Mouse (Mus musculus): Measurements from ENCODE around the gene Ccdc162.
"Not testable (repeated sequence)": the region's sequence is repeated elsewhere in the genome, so short reads cannot be mapped to it uniquely, and the experiment has no call there.

Ccdc162 gene

GRCm38 (mm10) chr10:41699669-41700068 is 16.8 kb downstream of the Ccdc162 start:
- DNase-seq (ENCODE audit: extremely low read depth, insufficient read length, low spot score), result no peak

- no peak for DNase-seq (ENCODE audit: extremely low read depth, insufficient read length, low spot score)
These were observed 19.4 kb downstream of the Ccdc162 start for GRCm38 (mm10) chr10:41697040-41697439.

DNA sequence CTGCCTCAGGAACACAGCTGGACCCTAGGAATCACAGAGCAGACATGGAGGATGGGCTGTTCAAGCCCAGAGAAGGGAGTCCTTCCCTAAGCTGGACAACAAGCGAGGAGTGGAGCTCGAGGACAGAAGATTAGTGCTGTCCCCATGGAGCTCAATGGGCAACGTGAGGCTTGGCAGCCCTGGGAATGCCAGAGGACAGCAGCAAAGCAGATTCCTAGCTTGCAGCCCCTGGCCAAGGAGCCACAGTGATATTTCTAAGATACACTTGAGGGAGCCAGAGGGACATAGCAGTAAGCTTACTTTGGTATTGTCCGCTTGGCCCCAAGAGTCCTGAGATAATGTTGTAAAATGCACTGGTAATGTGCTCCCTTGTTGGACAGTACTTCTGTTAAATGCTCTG is 25.5 kb downstream of the Ccdc162 start:
- DNase-seq (ENCODE audit: extremely low read depth, insufficient read length, low spot score), result no peak

DNA sequence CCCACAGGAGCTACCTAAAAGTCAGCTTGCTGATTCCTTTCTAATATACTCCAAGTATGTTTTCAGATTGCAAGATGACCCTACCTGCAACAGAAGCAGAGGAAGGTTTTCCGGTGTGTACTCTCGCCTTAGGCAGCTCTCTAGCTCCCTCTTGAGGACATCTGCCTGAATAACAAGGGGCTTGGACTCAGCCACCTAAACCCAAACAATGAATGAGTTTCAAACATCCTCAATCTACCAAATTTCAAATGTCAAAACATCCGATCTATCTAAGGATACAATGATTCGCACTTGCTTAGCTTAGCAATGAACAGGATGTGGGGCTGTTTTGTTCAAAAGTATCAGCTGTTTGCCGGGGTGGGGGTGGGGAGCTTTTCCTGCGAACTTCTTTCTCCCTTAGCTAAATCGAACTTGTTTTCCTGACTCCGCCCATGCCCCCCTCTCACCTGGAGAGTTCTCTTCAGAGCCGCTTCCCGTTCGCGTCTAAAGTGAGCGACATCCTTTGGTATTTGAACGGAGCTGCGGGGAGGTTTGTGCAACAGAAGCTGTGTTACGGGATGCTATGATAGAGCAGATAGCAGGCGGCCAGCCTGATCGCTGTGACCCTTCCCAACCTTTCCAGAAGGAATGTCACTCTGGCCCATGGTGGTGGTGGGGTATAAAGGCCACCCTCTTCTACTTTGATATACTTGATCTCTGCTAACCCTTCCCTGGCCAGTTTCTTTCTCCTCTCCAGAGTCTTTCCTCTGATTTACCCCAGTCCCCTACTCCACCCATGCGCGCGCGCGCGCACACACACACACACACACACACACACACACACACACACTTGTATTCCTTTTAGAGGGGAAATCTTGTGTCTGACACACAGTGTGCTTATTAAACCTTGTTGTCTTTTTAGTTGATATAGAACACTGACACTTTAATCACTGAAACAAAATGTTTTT is 26.2 kb downstream of the Ccdc162 start:
- no peak for DNase-seq (ENCODE audit: extremely low read depth, insufficient read length, low spot score)

DNA sequence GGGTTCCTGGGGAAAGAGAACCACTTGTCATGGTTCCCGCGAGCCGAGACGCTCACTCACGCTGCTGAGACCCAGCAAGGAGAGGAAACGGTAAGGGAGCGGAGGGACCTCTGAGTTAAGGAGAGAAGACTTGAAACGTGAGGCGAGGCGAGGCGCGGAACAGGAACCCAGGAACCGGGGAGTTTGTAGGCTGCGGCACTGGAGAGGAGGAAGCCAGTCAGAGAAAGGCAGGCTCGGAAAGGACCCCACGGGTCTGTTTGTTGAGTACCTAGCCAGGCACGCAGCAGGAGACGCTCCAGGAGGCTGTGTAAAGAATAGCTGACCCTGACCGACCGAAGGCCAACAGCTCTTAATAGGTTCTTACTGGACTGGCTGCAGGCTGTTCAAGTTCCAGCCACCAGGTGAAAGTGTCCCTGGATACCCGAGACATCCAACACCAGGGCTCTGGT is 31.9 kb downstream of the Ccdc162 start:
- no peak for DNase-seq (ENCODE audit: extremely low read depth, insufficient read length, low spot score)

- DNase-seq (ENCODE audit: extremely low read depth, insufficient read length, low spot score), result peak; percentile 27
These were observed 33.7 kb downstream of the Ccdc162 start for GRCm38 (mm10) chr10:41682546-41683393.

DNA sequence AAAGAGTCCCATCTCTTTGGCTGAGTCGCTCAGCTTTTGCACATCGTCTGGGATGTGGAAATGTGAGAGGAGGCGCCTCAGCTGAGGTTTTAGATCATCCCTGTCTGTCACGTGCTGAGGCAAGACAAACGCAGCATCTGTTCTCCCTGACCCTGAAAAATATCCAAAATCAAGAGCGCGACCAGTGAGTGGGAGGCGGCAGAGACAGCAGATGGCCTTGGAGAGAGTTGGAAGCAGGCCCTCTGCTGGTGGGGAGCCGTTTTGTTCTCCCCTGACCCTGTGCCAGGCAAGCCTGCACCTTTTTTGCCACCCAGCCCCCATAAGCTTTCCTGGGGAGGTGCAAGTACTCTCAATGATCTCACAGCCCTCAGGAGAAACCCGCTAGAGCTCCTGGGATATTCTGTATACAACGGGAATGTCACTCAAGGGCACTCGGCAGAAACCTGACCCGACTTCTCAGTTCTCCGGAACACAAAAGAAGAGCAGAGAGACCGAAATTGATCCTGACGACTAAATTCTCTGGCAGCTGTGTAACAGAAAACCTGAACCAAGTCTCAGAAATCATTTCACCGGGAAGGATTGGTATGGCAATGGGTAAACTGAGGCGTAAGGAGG is 37.6 kb downstream of the Ccdc162 start:
- DNase-seq (ENCODE audit: extremely low read depth, insufficient read length, low spot score), result peak; percentile 18

- peak; percentile 19 for DNase-seq (ENCODE audit: extremely low read depth, insufficient read length, low spot score)
These were observed 39.0 kb downstream of the Ccdc162 start for GRCm38 (mm10) chr10:41677396-41677795.

- DNase-seq (ENCODE audit: extremely low read depth, insufficient read length, low spot score), result no peak
These were observed 39.8 kb downstream of the Ccdc162 start for GRCm38 (mm10) chr10:41676661-41677061.

- DNase-seq (ENCODE audit: extremely low read depth, insufficient read length, low spot score), result no peak
These were observed 40.4 kb downstream of the Ccdc162 start for GRCm38 (mm10) chr10:41675842-41676571.

DNA sequence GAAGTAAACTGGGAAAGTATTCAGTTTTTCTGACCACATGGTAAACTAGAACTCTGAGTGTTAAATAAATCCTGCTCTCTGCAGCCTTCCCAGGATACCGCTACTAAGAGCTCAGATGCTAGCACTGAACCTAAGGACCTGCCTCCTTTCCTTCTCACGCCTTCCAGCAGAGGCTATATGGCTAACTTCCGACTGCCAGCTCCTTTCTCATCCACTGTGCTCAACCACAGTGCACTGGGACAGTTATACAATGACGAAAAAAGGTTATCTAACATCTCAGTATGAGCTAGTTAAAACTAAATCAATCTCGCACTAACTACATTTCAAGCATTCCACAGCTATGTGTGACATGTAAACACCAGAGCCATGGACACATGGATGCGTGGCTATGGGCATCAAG is 41.2 kb downstream of the Ccdc162 start:
- DNase-seq (ENCODE audit: extremely low read depth, insufficient read length, low spot score), result no peak

GRCm38 (mm10) chr10:41674362-41674761 is 42.1 kb downstream of the Ccdc162 start:
- DNase-seq (ENCODE audit: extremely low read depth, insufficient read length, low spot score), result no peak

GRCm38 (mm10) chr10:41670196-41670595 is 46.2 kb downstream of the Ccdc162 start:
- no peak for DNase-seq (ENCODE audit: extremely low read depth, insufficient read length, low spot score)

- no peak for DNase-seq (ENCODE audit: extremely low read depth, insufficient read length, low spot score)
These were observed 50.9 kb downstream of the Ccdc162 start for GRCm38 (mm10) chr10:41665498-41665897.

DNA sequence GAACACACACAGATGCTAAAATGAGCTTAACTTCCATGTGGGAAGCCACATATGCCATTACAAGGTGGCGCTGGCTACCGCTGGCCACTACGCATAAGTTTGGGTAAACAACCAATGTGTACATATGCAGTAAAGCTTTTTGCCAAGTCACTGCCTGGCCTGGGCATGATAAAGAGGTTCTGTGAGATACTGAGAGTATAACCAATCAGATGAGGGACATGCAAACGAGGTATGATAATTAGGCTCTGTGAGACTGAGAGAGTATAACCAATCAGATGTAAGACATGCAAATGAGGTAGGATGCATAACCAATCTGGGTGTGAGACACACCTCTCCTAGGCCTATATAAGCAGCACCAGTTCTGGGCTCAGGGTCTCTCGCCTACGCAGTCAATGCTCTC is 56.8 kb downstream of the Ccdc162 start:
- not testable (repeated sequence) for DNase-seq (ENCODE audit: extremely low read depth, insufficient read length, low spot score)

DNA sequence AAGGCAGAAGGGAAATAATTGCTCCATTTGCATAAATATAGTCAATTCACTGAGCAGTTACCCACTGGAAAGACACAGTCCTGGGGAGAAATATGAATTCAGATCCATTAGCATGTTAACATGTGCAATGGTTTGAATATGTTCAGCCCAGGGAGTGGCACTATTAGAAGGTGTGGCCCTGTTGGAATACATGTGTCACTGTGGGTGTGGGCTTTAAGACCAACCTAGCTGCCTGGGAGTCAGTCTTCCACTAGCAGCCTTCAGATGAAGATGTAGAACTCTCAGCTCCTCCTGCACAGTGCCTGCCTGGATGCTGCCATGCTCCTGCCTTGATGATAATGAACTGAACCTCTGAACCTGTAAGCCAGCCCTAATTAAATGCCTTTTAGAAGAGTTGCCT is 60.8 kb downstream of the Ccdc162 start:
- DNase-seq (ENCODE audit: extremely low read depth, insufficient read length, low spot score), result not testable (repeated sequence)

DNA sequence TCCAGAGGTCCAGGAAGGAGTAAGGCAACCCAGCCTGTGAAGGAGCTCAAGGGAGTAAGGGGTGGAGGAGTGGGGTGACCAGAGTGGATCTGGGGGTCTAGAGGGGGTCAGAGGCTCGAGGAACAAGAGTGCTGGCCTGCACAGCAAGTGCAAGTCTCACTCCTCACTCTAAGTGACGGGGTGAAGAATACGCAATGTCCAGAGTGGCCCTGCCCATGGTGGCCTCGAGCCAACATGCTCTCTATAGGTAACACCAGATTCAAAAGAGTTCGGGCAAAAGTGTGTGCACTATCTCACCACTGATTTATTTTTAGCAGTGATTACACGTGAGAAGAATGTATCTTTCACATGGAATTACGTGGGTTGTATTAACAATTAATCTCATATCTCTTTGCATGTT is 63.4 kb downstream of the Ccdc162 start:
- no peak for DNase-seq (ENCODE audit: extremely low read depth, insufficient read length, low spot score)

DNA sequence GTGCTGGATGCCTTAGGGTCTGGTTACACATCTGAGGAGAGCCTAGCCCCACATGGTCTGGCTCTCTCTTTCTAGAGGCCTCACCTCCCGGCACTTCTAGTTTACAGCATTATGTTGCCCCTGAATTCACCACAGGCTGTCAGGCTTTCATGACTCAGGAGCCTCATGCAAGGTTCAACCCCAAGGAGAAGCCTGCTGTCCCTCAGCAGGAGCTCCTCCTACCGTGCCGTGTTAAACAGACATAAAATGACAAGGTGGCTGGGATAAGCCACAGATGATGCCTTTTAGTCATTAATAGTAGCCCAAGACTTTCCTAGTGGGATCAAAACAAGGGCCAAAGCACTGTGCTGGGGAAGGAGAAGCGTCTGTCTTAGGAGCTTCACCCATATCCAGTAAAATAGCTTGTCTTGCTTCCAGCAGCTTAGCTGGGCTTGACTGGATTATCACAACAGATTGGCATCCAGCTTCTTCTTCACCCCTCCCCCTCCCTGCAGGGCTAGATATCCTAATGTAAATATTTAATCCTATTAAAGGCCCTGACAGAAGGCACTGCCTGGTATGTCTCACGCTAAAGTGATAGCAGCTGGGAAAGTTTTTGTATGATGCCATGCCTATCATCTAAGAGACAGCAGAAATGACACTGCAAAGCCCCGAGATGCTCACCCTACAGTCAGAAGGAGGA is 64.2 kb downstream of the Ccdc162 start:
- no peak for DNase-seq (ENCODE audit: extremely low read depth, insufficient read length, low spot score)

DNA sequence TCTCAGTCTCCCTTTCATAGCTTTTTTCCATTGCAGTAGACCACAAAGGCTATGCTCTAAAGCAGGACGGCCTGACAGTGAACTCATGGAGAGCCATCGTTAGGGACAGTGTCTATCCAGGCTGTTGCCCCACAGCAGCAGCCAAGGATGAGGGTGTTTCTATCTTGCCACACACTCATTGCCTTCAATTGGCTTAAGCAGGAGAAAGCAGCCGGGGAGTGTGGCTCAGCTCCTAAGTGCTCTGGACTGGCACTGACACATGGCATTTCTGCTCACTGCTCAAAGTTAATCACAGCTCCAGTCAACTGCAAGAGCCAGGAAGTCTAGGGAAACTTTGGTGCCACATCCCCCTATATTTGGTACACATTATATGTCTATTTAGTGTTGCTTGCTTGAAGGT is 64.9 kb downstream of the Ccdc162 start:
- DNase-seq (ENCODE audit: extremely low read depth, insufficient read length, low spot score), result no peak

GRCm38 (mm10) chr10:41649186-41649585 is 67.2 kb downstream of the Ccdc162 start:
- no peak for DNase-seq (ENCODE audit: extremely low read depth, insufficient read length, low spot score)

All from 3134 (cell line).